Mouse (Mus musculus) spleen, adult 2 months (tissue): ENCODE measurements around the gene Mpig6b.

ENCODE experiments used
- CTCF ChIP-seq: fragments of 200-500 bp; IDR thresholded peaks from 2 replicates; pipeline ENCODE4 v1.5.1; 2011; ENCODE audit warnings: mild to moderate bottlenecking, inconsistent platforms; ENCODE audit not compliant: insufficient read depth, insufficient read length, insufficient replicate concordance; ENCODE audit errors: extremely low read depth
- POLR2A ChIP-seq: fragments of 200-500 bp; IDR thresholded peaks from 2 replicates; pipeline ENCODE4 v1.6.1; 2011; ENCODE audit warnings: low read depth, low read length, inconsistent platforms

GRCm38 (mm10) chr17:35083929-35084497, 18.0 kb upstream of the Mpig6b start:
- TF ChIP-seq CTCF (no peak), POLR2A (no peak)
